ENCODE assay signal across 8 mouse cellular contexts in the genomic region with DNA sequence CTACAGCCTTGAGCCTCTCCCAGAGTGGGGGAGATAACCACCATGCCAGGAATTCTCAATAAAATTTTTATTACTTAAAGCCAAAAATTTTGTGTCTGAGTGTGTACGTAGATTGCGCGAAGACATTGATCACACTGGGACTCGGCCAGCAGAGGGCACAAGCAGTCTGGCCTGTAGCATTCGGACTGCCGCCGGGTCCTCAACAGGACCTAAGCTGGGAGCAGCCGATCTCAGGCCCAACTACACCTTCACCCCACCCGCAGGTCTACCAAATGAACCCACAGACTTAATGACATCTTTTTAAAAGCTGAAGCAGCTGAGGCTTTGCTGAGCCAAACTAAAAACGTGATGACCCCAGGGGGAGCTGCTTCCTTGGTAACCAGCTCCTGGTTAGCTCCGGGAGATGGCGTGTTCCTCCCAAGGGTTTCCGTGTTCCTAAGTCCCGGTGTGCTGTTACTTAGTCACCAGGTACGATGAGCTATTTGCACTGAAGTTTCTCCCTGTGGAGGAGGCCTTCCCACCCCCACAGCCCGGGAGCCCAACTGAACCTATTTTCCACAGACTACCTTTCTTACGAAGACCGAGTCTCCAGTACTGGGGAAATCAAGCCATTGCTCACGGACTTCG. TPM values are rescaled to one million over a fixed set of nuclear protein-coding genes. Genes with fewer than 3 reads are reported as not detected.
DNase-seq lines count a peak whose midpoint lies in the region; ATAC-seq lines count a peak whose summit lies in the region.

No protein-coding gene starts in this region.

- H3K9me3 ChIP-seq in forebrain, embryonic 14.5 days (replicated peaks; ENCODE audit: control insufficient read depth, low read length), result no peaks in the 10 kb centered on the region
- no peaks in the 10 kb centered on the region for H3K9me3 ChIP-seq in limb, embryonic 13.5 days
- no peaks in the 10 kb centered on the region for H3K9me3 ChIP-seq in neural tube, embryonic 11.5 days (ENCODE audit: control insufficient read depth, low read length)

- 67% methylated on average over 20 of the region's 20 CpGs for WGBS in forebrain, embryonic 14.5 days
- 70% methylated on average over 20 of the region's 20 CpGs for WGBS in limb, embryonic 13.5 days
- WGBS in neural tube, embryonic 11.5 days, result 73% methylated on average over 20 of the region's 20 CpGs

- no peaks in the 10 kb centered on the region for H3K27me3 ChIP-seq in forebrain, embryonic 14.5 days (replicated peaks; ENCODE audit: control insufficient read depth, insufficient read depth, low read length)
- no peaks in the 10 kb centered on the region for H3K27me3 ChIP-seq in limb, embryonic 13.5 days
- H3K27me3 ChIP-seq in neural tube, embryonic 11.5 days (ENCODE audit: control insufficient read depth, insufficient read depth, low read length), result no peaks in the 10 kb centered on the region

- H3K4me3 ChIP-seq in forebrain, embryonic 14.5 days (ENCODE audit: low read depth, low read length), result no peak overlapping the region
- no peak overlapping the region for H3K4me3 ChIP-seq in limb, embryonic 13.5 days
- no peak overlapping the region for H3K4me3 ChIP-seq in neural tube, embryonic 11.5 days (ENCODE audit: low read depth, low read length)

- no peak overlapping the region for H3K9ac ChIP-seq in forebrain, embryonic 14.5 days (ENCODE audit: low read length)
- H3K9ac ChIP-seq in limb, embryonic 13.5 days, result no peak overlapping the region
- H3K9ac ChIP-seq in neural tube, embryonic 11.5 days (ENCODE audit: low read length), result no peak overlapping the region

- H3K4me1 ChIP-seq in forebrain, embryonic 14.5 days (ENCODE audit: control insufficient read depth, insufficient read depth, low read length), result peaks cover 9% of the 10 kb centered on the region
- H3K4me1 ChIP-seq in limb, embryonic 13.5 days, result peaks cover 16% of the 10 kb centered on the region
- peaks cover 8% of the 10 kb centered on the region for H3K4me1 ChIP-seq in neural tube, embryonic 11.5 days (ENCODE audit: control insufficient read depth, insufficient read depth, low read length)

- peak; percentile 55 for DNase-seq in layer of hippocampus, adult 11-12 months (ENCODE audit: low spot score)
- DNase-seq in layer of hippocampus, postnatal 25 days (ENCODE audit: extremely low spot score in 1 of 2, low spot score in 1 of 2), result no peak
- DNase-seq in ZHBTc4 (ENCODE audit: low read depth, low spot score), result peak; percentile 74
- DNase-seq in forebrain, embryonic 14.5 days (ENCODE audit: low spot score), result peak; percentile 65
- peak; percentile 65 for DNase-seq in neural tube, embryonic 11.5 days (ENCODE audit: low spot score)
- no peak for DNase-seq in right cerebral cortex, postnatal 25 days

- H3K27ac ChIP-seq in forebrain, embryonic 14.5 days (ENCODE audit: low read depth, low read length), result no peak overlapping the region
- H3K27ac ChIP-seq in limb, embryonic 13.5 days, result no peak overlapping the region; the same call in 1 of the 2 replicates
- no peak overlapping the region for H3K27ac ChIP-seq in neural tube, embryonic 11.5 days (ENCODE audit: low read depth, low read length)

- peaks cover 36% of the 10 kb centered on the region for H3K36me3 ChIP-seq in forebrain, embryonic 14.5 days (ENCODE audit: control insufficient read depth, insufficient read depth, low read length)
- H3K36me3 ChIP-seq in limb, embryonic 13.5 days, result peaks cover 43% of the 10 kb centered on the region
- peaks cover 6% of the 10 kb centered on the region for H3K36me3 ChIP-seq in neural tube, embryonic 11.5 days (ENCODE audit: control insufficient read depth, insufficient read depth, low read length)

- ATAC-seq in forebrain, embryonic 14.5 days, result no peak
- no peak for ATAC-seq in limb, embryonic 13.5 days (ENCODE audit: low FRiP score, low read depth)
- ATAC-seq in neural tube, embryonic 11.5 days (ENCODE audit: insufficient read depth, low FRiP score, low TSS enrichment), result no peak
- no peak for ATAC-seq in inflammation-experienced regulatory T-cells, adult 6 months

- H3K4me2 ChIP-seq in forebrain, embryonic 14.5 days (ENCODE audit: low read length), result no peak overlapping the region
- H3K4me2 ChIP-seq in limb, embryonic 13.5 days (replicated peaks), result 0 out of 2 replicates have a peak overlapping the region, but pooled peaks have one; percentile 14
- H3K4me2 ChIP-seq in neural tube, embryonic 11.5 days (ENCODE audit: low read depth), result no peak overlapping the region

RNA-seq across cellular contexts. Expression of a gene that starts 4.8 kb away (rescaled TPM):
- total RNA-seq in layer of hippocampus, postnatal 25 days (2021), result 100 to 1,000 TPM; 120 to 124 TPM
- 237 and 245 TPM in 2 replicates for polyA plus RNA-seq in forebrain, embryonic 14.5 days (2014; fragmentation: Nextera tagmentation; extraction: Ambion mirVana)
- polyA plus RNA-seq in limb, embryonic 13.5 days (2015; fragmentation: Nextera tagmentation; extraction: Ambion mirVana), result 324 and 325 TPM in 2 replicates
- polyA plus RNA-seq in neural tube, embryonic 11.5 days (2014; fragmentation: Nextera tagmentation; extraction: Ambion mirVana), result 362 and 370 TPM in 2 replicates
- 10 to 100 TPM; 60.8 to 70.7 (median 70.0) TPM for polyA plus RNA-seq in inflammation-experienced regulatory T-cells, adult 6 months (2017; shearing (Covaris generic))

RNA-seq across cellular contexts. Expression of a gene that starts 5.0 kb away (rescaled TPM):
- 10 to 100 TPM; 51.3 to 54.4 TPM for total RNA-seq in layer of hippocampus, postnatal 25 days (2021)
- 166 and 186 TPM in 2 replicates for polyA plus RNA-seq in forebrain, embryonic 14.5 days (2014; fragmentation: Nextera tagmentation; extraction: Ambion mirVana)
- polyA plus RNA-seq in limb, embryonic 13.5 days (2015; fragmentation: Nextera tagmentation; extraction: Ambion mirVana), result 190 and 201 TPM in 2 replicates
- 202 and 204 TPM in 2 replicates for polyA plus RNA-seq in neural tube, embryonic 11.5 days (2014; fragmentation: Nextera tagmentation; extraction: Ambion mirVana)
- 100 to 1,000 TPM; 373 to 490 (median 480) TPM for polyA plus RNA-seq in inflammation-experienced regulatory T-cells, adult 6 months (2017; shearing (Covaris generic))

RNA-seq across cellular contexts. Expression of a gene that starts 21.5 kb away (rescaled TPM):
- total RNA-seq in layer of hippocampus, postnatal 25 days (2021), result 1 to 10 TPM; 2.9 to 4.0 TPM
- 4.7 TPM in 2 replicates for polyA plus RNA-seq in forebrain, embryonic 14.5 days (2014; fragmentation: Nextera tagmentation; extraction: Ambion mirVana)
- 9.0 and 10.9 TPM in 2 replicates for polyA plus RNA-seq in limb, embryonic 13.5 days (2015; fragmentation: Nextera tagmentation; extraction: Ambion mirVana)
- 6.9 and 8.0 TPM in 2 replicates for polyA plus RNA-seq in neural tube, embryonic 11.5 days (2014; fragmentation: Nextera tagmentation; extraction: Ambion mirVana)
- polyA plus RNA-seq in inflammation-experienced regulatory T-cells, adult 6 months (2017; shearing (Covaris generic)), result 100 to 1,000 TPM; 143 to 191 (median 176) TPM

RNA-seq across cellular contexts. Expression of a gene that starts 24.2 kb away (rescaled TPM):
- 100 to 1,000 TPM; 350 to 372 TPM for total RNA-seq in layer of hippocampus, postnatal 25 days (2021)
- 722 and 848 TPM in 2 replicates for polyA plus RNA-seq in forebrain, embryonic 14.5 days (2014; fragmentation: Nextera tagmentation; extraction: Ambion mirVana)
- 480 and 513 TPM in 2 replicates for polyA plus RNA-seq in limb, embryonic 13.5 days (2015; fragmentation: Nextera tagmentation; extraction: Ambion mirVana)
- 456 and 504 TPM in 2 replicates for polyA plus RNA-seq in neural tube, embryonic 11.5 days (2014; fragmentation: Nextera tagmentation; extraction: Ambion mirVana)
- 100 to 1,000 TPM; 415 to 626 (median 536) TPM for polyA plus RNA-seq in inflammation-experienced regulatory T-cells, adult 6 months (2017; shearing (Covaris generic))

RNA-seq across cellular contexts. Expression of a gene that starts 38.8 kb away (rescaled TPM):
- under 1 TPM in 1 of 2 experiments, not detected in 1; 0.71 TPM for total RNA-seq in layer of hippocampus, postnatal 25 days (2021)
- polyA plus RNA-seq in forebrain, embryonic 14.5 days (2014; fragmentation: Nextera tagmentation; extraction: Ambion mirVana), result not detected in 2 replicates
- polyA plus RNA-seq in limb, embryonic 13.5 days (2015; fragmentation: Nextera tagmentation; extraction: Ambion mirVana), result 0.11 TPM in 1 of 2 replicates, not detected in the other
- not detected in 2 replicates for polyA plus RNA-seq in neural tube, embryonic 11.5 days (2014; fragmentation: Nextera tagmentation; extraction: Ambion mirVana)
- polyA plus RNA-seq in inflammation-experienced regulatory T-cells, adult 6 months (2017; shearing (Covaris generic)), result not detected

Comparison
In these comparisons a context has a peak if more than half of its experiments do, and no peak if none do; other contexts are left out.
1. DNase-seq: peak in layer of hippocampus, adult 11-12 months (single experiment), ZHBTc4 (single experiment), forebrain, embryonic 14.5 days (single experiment) and neural tube, embryonic 11.5 days (single experiment); none in layer of hippocampus, postnatal 25 days (0 of 2) and right cerebral cortex, postnatal 25 days (single experiment).
2. RNA of a gene that starts 21.5 kb away (polyA plus RNA-seq): 143 to 191 TPM in inflammation-experienced regulatory T-cells, adult 6 months; 9.0 to 10.9 TPM in limb, embryonic 13.5 days, 6.9 to 8.0 TPM in neural tube, embryonic 11.5 days and 4.7 TPM in forebrain, embryonic 14.5 days; every median in the first group is over 10 times any median in the second.